Mouse (Mus musculus): ENCODE results near the gene Lrrc8b.

The Lrrc8b gene

GRCm38 (mm10) chr5:105415198-105415791 lies at the start of gene Lrrc8b:
Lrrc8b (plus strand) TSS chr5:105415775.
- DNase-seq (ENCODE audit: low spot score): peak; percentile 71

DNA sequence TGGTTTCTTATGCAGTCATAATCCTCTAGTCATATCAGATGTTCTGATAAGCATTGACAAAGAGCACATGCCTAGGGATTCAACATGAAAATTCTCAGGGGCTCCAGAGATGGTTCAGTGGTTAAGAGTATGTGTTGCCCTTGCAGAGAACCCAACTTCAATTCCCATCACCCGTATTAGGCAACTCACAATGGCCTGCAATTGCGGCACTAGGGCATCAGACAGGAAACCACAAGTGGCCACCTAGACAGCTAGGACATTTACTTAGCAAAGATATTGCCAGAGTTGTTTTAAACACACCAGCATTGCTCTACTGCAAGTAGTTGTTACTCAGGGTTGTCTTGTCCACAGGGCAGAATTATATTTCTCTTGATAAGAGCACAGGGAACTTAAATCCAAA lies 34.1 kb upstream of the Lrrc8b start:
- DNase-seq (ENCODE audit: low spot score): no peak

- DNase-seq (ENCODE audit: low spot score): no peak
Measured at GRCm38 (mm10) chr5:105390346-105390745, 25.2 kb upstream of the Lrrc8b start.

DNA sequence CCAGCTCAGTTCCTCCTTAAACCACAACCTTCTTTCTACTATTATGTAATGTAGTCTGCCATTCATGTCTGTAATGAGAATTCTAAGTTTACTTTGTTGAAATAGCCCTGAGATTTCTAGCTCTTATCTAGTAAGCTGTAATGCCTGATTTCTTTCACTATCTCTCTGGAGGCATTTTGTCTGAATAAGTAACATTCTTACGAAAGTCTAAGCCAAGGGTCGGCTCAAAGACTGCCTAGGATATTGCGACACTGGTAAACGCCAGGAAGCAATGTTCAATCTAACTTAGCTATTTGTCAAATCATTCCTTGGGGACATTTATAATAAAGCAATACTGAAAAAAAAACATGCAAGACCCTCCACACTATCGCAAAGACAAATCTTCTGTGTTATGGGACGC lies 21.8 kb upstream of the Lrrc8b start:
- DNase-seq (ENCODE audit: low spot score): no peak

DNA sequence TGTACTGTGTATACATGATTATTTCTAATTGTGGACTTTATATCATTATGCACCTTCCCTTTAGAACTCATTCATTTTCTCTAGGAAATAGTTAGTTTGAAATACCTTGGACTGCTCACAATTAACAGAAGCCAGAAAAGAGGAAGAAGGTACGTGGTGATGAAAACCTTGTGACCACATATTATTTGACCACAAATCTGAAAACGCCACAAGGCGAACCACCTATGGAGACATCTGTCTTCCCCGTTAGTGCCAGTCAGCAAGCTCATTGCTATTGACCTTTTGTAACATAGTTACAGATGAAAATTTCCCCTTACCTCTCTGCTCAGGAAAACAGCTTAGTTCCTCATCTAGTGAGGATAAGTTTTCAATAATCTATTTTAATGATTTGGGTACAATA lies 20.4 kb upstream of the Lrrc8b start:
- no peak for DNase-seq (ENCODE audit: low spot score)

GRCm38 (mm10) chr5:105398966-105399365 lies 16.6 kb upstream of the Lrrc8b start:
- no peak for DNase-seq (ENCODE audit: low spot score)

GRCm38 (mm10) chr5:105399631-105400423 lies 15.7 kb upstream of the Lrrc8b start:
- DNase-seq (ENCODE audit: low spot score): peak; percentile 63

- no peak for DNase-seq (ENCODE audit: low spot score)
Measured at GRCm38 (mm10) chr5:105400424-105401375, 14.9 kb upstream of the Lrrc8b start.

GRCm38 (mm10) chr5:105401536-105401935 lies 14.0 kb upstream of the Lrrc8b start:
- no peak for DNase-seq (ENCODE audit: low spot score)

DNA sequence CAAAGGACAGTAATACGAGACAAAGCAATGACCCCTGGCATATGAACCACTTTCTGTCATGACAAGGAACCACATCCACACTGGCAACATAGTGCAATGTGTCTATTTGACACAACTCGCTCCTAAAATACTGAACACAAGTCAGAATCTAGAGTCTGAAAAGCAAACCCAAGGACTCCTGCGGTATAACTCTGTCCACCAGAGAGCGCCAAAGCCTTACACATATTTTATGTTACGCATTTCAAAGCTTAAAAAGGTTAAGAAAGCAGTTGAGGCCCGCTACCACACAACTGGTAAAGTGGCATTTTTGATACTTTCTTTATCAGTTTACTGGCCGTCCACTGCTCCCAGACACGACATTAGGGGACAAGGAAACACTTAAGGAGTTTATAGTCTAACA lies 10.6 kb upstream of the Lrrc8b start:
- DNase-seq (ENCODE audit: low spot score): peak; percentile 64

GRCm38 (mm10) chr5:105407661-105408060 lies 7.9 kb upstream of the Lrrc8b start:
- DNase-seq (ENCODE audit: low spot score): no peak

DNA sequence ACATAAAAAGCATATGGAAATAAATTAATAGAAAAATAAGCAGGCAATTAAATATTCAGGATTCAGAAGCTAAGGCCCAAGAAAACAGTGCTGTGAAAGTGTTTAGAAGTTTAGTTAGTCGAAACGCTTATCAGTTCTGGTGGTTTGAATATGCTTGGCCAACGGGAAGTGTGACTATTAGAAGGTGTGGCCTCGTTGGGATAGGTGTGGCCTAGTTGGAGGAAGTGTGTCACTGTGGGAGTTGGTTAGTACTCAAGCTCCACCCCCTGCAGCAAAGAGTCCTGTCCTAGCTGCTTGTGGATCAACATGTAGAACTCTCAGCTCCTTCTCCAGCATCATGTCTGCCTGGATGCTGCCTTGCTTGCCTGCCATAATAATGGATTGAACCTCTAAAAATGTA lies 6.5 kb upstream of the Lrrc8b start:
- DNase-seq (ENCODE audit: low spot score): no peak

- DNase-seq (ENCODE audit: low spot score): no peak
Measured at GRCm38 (mm10) chr5:105410521-105411293, 4.9 kb upstream of the Lrrc8b start.

DNA sequence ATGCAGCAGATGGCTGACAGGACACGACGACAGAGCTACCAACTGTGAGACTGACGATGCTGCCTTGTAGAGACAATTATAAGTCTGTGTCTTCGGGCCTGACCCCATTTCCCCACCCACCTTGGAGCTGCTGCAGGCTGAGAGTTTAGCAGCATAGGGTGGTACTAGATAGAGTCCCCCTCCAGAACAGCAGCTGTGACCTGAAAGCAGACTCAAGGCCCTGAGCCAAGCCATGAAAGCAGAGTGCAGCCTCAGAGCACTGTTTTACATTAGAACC lies 4.3 kb upstream of the Lrrc8b start:
- DNase-seq (ENCODE audit: low spot score): no peak

- no peak for DNase-seq (ENCODE audit: low spot score)
Measured at GRCm38 (mm10) chr5:105411768-105412167, 3.8 kb upstream of the Lrrc8b start.

DNA sequence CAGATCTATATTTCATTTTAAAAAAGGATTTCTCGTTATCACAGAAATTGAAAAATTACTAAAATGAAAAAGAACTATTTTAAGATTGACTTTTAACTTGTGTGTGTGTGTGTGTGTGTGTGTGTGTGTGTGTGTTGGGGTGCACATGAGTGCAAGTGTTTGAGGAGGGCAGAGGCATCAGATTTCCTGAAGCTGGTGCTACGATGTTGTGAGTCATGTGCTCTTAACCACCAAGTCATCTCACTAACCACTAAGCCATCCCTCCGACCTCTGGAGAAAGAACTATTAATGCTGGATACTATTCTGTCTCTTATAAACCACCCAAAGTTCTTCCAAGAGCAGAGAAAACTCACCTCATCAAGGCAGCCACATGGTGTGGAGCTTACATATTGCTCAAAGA lies 2.9 kb upstream of the Lrrc8b start:
- no peak for DNase-seq (ENCODE audit: low spot score)

GRCm38 (mm10) chr5:105414341-105415120 lies 1.0 kb upstream of the Lrrc8b start:
- no peak for DNase-seq (ENCODE audit: low spot score)

GRCm38 (mm10) chr5:105415951-105416675 lies 538 bp downstream of the Lrrc8b start:
- DNase-seq (ENCODE audit: low spot score): no peak

DNA sequence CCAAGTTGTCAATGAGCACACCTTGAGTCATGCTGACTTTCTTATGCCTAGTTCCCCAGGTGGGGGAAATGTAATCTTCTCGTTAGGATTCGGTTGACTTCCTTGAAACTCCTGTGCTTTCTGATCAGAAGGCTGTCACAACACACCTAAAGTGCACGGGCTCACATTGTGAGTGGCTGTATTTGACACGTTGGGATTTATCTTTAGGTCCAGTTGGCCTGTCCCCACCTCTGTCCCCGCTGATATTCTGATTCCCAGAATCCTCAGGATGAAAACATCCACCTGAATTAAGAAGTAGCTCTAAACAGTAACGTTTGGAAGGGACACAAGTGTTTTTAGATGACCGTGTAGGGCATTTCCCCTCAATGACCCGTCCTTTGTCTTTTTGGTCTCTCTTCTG lies 1.6 kb downstream of the Lrrc8b start:
- DNase-seq (ENCODE audit: low spot score): no peak

- DNase-seq (ENCODE audit: low spot score): no peak
Measured at GRCm38 (mm10) chr5:105418364-105418763, 2.8 kb downstream of the Lrrc8b start.

DNA sequence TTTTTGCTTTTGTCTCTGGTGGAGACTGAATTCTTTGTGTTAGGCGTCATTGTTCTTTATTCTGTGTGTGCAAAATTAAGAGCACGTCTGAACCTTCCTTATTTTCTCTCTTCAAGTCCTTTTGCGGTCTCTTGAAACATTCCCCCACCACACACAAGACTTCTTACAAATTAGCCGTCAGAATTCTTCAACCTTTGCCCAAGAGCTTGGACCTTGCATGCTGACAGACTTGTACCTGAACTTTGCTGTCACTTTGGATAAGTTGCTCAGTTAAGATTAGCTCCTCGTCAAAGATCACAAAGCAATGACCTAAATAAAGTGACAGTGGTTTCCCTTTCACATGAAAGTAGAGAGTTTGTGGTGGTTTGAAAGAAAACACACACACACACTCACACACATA lies 3.3 kb downstream of the Lrrc8b start:
- DNase-seq (ENCODE audit: low spot score): no peak

Measured in urinary bladder, postnatal 25 days (tissue).